Mouse (Mus musculus): ENCODE measurements around the gene Cfap46.
A peak's percentile ranks its signal among the peaks of the same experiment; 100 is the strongest.
"Not testable (repeated sequence)": the region's sequence is repeated elsewhere in the genome, so short reads cannot be mapped to it uniquely, and the experiment has no call there.

The Cfap46 gene

GRCm38 (mm10) chr7:139659901-139660300 lies 23.7 kb downstream of the Cfap46 start:
- DNase-seq (ENCODE audit: low read depth) = not testable (repeated sequence)

GRCm38 (mm10) chr7:139649698-139650097 lies 33.9 kb downstream of the Cfap46 start:
- DNase-seq (ENCODE audit: low read depth) = no peak

GRCm38 (mm10) chr7:139648107-139648824 lies 35.4 kb downstream of the Cfap46 start:
- DNase-seq (ENCODE audit: low read depth) = peak; percentile 94

DNA sequence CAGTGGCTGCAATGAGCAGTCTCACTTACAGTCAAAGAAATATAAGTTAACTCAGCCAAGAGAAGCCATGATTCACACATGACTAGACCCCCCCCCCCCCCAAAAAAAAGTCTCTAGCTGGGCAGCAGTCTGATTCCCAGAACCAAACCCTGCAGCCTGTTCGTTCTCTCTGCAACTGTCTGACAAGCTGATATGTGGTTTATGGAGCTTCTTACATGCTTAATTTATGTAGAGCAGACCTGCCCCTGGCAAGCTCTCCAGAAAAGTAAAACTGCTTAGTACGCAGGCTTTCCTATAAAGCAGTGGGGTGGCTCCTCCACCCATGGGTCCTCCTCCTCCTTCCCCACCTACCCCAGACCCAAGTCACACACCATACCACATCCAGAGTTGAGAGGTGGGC lies 50.2 kb downstream of the Cfap46 start:
- no peak for DNase-seq (ENCODE audit: low read depth)

DNA sequence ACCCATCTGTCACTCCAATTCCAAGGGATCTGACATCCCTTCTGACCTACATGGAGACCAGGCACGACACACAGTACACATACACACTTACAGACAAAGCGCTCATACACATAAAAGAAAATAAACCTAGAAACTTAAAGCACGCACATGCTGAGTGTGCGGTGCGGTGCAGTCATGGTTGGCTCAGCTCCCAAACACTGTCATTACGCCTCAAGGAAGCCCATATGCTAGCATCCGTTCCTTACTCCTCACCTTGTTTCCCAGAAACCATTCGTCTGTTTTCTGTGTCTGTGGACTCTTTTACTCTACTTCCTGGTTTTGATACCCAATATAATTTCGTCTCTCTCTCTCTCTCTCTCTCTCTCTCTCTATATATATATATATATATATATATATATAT lies 58.5 kb downstream of the Cfap46 start:
- no peak for DNase-seq (ENCODE audit: low read depth)

DNA sequence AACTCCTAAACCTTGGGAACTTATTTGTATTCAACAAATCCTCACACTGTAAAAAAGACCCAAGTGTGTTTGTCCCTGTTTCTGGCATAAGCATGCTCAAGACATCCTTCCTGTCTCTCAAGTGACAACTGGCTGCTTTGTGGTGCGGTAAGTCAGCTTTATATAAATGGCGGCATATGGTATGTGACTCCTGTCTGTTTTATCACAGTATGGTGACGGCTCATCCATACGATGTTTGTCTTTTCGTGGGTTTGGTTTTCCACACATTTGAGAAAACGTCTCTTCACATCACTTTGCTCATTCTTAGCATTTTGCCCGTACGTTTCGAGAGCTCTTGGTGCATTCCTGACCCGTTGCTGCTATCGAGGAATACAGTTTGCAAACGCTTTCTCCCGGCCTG lies 61.0 kb downstream of the Cfap46 start:
- DNase-seq (ENCODE audit: low read depth) = no peak

- DNase-seq (ENCODE audit: low read depth) = peak; percentile 73
Observed at GRCm38 (mm10) chr7:139615767-139616766, 67.5 kb downstream of the Cfap46 start.

- DNase-seq (ENCODE audit: low read depth) = no peak
Observed at GRCm38 (mm10) chr7:139610328-139610727, 73.3 kb downstream of the Cfap46 start.

DNA sequence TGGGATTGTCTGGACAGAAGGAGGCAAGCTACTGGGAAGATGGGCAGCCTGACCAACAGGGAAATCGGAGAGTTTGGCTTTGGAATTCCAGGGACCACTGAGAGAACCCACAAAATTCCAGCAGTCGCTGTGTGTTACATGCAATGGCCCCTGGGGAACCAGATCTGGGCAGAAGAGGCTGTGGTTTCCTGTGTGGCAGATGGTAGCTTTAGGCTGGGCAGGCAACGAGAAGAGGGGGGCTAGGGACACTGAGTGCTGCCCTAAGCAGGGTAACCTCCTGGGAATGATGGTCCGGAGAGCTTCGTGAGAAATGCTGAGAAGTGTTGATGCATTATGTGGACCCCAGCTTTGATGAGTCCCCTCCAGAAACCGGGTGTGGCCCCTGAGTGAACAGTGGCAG lies 87.8 kb downstream of the Cfap46 start:
- DNase-seq (ENCODE audit: low read depth) = no peak

DNA sequence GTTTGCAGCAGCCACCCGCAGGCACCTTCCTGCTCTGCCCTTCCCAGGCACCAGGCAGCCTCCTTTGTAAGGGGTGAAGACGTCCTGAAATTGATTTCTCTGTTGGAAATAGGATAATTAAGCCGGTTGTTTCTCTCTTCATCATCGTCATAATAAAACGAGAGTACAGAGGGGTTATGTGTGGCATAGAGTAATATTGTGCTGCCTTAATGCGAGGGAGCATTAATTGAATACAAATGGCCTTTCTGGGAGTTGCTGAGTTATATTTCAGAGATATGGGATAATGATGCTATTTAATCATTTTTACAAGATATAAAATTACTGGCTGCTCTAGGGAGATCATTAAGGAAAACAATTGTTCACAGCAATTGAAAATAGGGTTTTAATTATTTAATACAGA lies 88.3 kb downstream of the Cfap46 start:
- DNase-seq (ENCODE audit: low read depth) = no peak

- DNase-seq (ENCODE audit: low read depth) = no peak
Observed at GRCm38 (mm10) chr7:139591311-139591710, 92.3 kb downstream of the Cfap46 start.

GRCm38 (mm10) chr7:139590302-139590701 lies 93.3 kb downstream of the Cfap46 start:
- peak; percentile 55 for DNase-seq (ENCODE audit: low read depth)

- DNase-seq (ENCODE audit: low read depth) = no peak
Observed at GRCm38 (mm10) chr7:139587919-139588318, 95.7 kb downstream of the Cfap46 start.

- peak; percentile 9 for DNase-seq (ENCODE audit: low read depth)
Observed at GRCm38 (mm10) chr7:139585183-139585821, 98.3 kb downstream of the Cfap46 start.

DNA sequence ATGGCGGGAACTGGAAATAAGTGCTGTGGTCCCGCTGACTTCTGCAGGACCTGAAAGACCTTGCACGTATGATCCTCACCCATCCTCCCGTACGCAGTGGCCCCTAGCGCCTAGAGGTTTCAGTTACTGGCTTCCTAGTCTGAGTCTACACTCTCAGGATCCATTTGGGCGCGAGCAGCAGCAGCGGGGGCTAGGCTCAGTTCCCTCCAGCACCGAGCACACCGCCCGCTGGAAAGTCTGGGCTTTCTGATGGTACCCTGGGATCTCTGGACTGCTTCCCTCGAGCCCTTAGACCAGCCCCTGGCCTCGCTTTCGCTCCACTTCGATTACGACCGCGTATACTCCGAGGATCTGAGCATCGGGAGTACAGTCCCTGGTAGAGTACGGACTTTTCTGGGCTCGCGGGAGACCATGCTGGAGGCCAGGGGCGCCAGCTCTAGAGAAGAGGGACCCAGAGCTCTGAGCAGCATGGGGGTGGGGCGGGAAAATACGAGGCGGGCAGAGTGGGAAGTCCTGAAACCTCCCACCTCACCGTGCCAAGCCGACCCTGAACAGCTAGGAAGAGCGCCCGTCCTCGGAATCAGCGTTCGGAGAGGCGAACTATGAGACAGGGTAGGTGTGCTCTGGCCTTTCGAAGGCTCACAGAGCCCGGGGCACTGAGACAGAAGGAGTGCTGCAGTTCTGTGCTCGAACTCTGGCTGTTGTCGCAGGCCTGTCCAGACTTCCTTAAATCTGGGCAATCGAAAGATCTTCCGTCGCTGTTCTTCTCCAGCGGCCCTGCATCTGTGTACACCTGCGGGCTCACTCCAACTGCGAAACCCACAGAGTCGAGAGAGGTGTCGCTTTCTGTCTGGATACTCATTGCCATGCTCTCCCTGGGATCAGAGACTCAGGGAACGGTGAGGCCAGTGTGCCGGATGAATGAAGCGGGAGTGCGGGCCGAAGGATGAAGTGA lies 99.1 kb downstream of the Cfap46 start:
- DNase-seq (ENCODE audit: low read depth) = no peak

- no peak for DNase-seq (ENCODE audit: low read depth)
Observed at GRCm38 (mm10) chr7:139583094-139583737, 100.4 kb downstream of the Cfap46 start.

DNA sequence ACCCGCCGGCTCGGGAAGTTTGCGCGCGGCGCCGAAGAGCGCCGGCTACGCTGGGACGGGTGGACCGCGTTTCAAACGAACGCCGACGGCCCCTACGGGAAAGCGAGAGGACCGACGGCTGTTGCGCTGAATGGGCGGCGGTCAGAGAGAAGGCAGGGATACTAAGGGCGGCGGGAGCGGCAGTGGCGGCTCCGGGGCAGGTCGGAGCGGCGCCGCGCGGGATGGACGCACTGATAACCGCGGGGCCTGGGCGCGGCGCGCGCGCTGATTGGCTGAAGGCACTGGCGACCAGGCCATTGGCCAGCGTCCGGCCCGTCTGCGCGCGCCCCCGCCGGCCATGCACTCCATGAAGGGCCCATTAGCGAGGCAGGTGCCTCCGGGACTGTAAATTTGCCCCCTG lies 101.0 kb downstream of the Cfap46 start, which contains the start of gene Nkx6-2:
TSS of gene Nkx6-2 (minus strand) at position 203 of the 400 bp plus-strand sequence.
- DNase-seq (ENCODE audit: low read depth) = no peak

DNA sequence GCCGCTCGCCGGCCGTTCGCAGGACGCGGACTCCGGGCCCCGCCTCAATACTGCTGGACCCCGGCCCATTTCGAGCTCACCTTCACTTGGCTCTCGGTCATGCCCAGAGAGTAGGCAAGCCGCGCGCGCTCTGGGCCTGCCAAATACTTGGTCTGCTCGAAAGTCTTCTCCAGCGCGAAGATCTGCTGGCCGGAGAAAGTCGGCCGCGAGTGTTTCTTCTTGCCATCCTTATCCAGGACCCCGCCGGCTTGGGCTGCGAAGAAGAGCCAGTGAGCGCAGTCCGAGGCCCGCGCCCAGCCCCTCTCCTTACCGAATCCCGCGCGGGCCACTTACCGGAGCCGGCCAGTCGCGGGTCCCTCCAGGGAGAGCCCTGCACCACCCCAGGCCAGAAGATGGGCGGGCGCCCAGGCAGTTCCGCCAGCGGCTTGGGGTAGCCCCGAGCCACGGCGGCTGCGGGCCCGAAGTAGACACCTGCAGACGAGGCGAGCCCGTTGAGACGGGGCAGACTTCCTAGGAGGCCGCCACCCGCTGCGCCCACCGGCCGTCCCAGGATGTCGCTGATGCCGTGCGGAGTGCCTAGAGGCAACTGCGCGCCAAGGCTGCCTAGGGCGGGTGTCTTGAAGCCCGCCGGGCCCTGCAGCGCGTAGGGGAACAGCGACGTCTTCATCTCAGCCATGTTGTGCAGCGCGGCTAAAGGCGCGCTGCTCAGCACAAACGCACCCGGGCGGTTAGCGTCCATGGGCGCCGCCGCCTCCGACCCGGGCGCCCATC lies 101.6 kb downstream of the Cfap46 start:
- DNase-seq (ENCODE audit: low read depth) = no peak

- no peak for DNase-seq (ENCODE audit: low read depth)
Observed at GRCm38 (mm10) chr7:139580851-139581775, 102.5 kb downstream of the Cfap46 start.

Measured in NIH3T3 (cell line).